Mouse (Mus musculus): Measurements from ENCODE around the gene Ntrk3. TPM values are rescaled to one million over a fixed set of nuclear protein-coding genes. Genes with fewer than 3 reads are reported as not detected.

The Ntrk3 gene
- polyA plus RNA-seq, 1 experiment from 2014 or later = 25.3 TPM

GRCm38 (mm10) chr7:78305770-78306169 is 432.0 kb downstream of the Ntrk3 start:
- no peaks in the 10 kb centered on the region for H3K4me1 ChIP-seq
- ATAC-seq (replicated peaks) = no peak
- no peaks in the 10 kb centered on the region for H3K27me3 ChIP-seq (replicated peaks)
- H3K4me3 ChIP-seq = no peak overlapping the region
- H3K36me3 ChIP-seq (replicated peaks) = no peaks in the 10 kb centered on the region; the same call in 1 of the 2 replicates
- H3K9ac ChIP-seq = no peak overlapping the region
- H3K27ac ChIP-seq = no peak overlapping the region
- H3K9me3 ChIP-seq = no peaks in the 10 kb centered on the region; the same call in 1 of the 2 replicates
- no peak overlapping the region for H3K4me2 ChIP-seq
- WGBS = 88% methylated on average over 1 of the region's 1 CpGs

- 97% methylated on average over 1 of the region's 1 CpGs for WGBS
- H3K9me3 ChIP-seq = no peaks in the 10 kb centered on the region; the same call in 1 of the 2 replicates
- no peak for ATAC-seq (replicated peaks)
- no peak overlapping the region for H3K9ac ChIP-seq
- no peak overlapping the region for H3K4me2 ChIP-seq
- H3K4me3 ChIP-seq = no peak overlapping the region
- H3K27ac ChIP-seq = no peak overlapping the region
- no peaks in the 10 kb centered on the region for H3K36me3 ChIP-seq (replicated peaks)
- H3K4me1 ChIP-seq = no peaks in the 10 kb centered on the region
- no peaks in the 10 kb centered on the region for H3K27me3 ChIP-seq (replicated peaks)
These were observed 432.8 kb downstream of the Ntrk3 start for GRCm38 (mm10) chr7:78305029-78305428.

GRCm38 (mm10) chr7:78297290-78297689 is 440.5 kb downstream of the Ntrk3 start:
- H3K36me3 ChIP-seq (replicated peaks) = no peaks in the 10 kb centered on the region
- no peak overlapping the region for H3K4me3 ChIP-seq
- H3K4me1 ChIP-seq = no peaks in the 10 kb centered on the region
- no peaks in the 10 kb centered on the region for H3K9me3 ChIP-seq
- H3K27ac ChIP-seq = no peak overlapping the region
- no peak overlapping the region for H3K4me2 ChIP-seq
- H3K27me3 ChIP-seq (replicated peaks) = no peaks in the 10 kb centered on the region
- 85% methylated on average over 5 of the region's 5 CpGs for WGBS
- no peak for ATAC-seq (replicated peaks)
- no peak overlapping the region for H3K9ac ChIP-seq

- no peak overlapping the region for H3K9ac ChIP-seq
- no peaks in the 10 kb centered on the region for H3K27me3 ChIP-seq (replicated peaks)
- H3K4me2 ChIP-seq = no peak overlapping the region
- ATAC-seq (replicated peaks) = no peak
- H3K36me3 ChIP-seq (replicated peaks) = no peaks in the 10 kb centered on the region
- no peaks in the 10 kb centered on the region for H3K4me1 ChIP-seq
- H3K4me3 ChIP-seq = no peak overlapping the region
- no peaks in the 10 kb centered on the region for H3K9me3 ChIP-seq
- H3K27ac ChIP-seq = no peak overlapping the region
- WGBS = 73% methylated on average over 3 of the region's 3 CpGs
These were observed 443.5 kb downstream of the Ntrk3 start for GRCm38 (mm10) chr7:78294322-78294721.

GRCm38 (mm10) chr7:78290186-78290585 is 447.6 kb downstream of the Ntrk3 start:
- no peak overlapping the region for H3K4me3 ChIP-seq
- no peaks in the 10 kb centered on the region for H3K36me3 ChIP-seq (replicated peaks)
- H3K4me2 ChIP-seq = no peak overlapping the region
- no peaks in the 10 kb centered on the region for H3K27me3 ChIP-seq (replicated peaks)
- no peaks in the 10 kb centered on the region for H3K4me1 ChIP-seq
- 37% methylated on average over 2 of the region's 2 CpGs for WGBS
- H3K9ac ChIP-seq = no peak overlapping the region
- H3K27ac ChIP-seq = no peak overlapping the region
- no peaks in the 10 kb centered on the region for H3K9me3 ChIP-seq
- no peak for ATAC-seq (replicated peaks)

- no peak overlapping the region for H3K4me3 ChIP-seq
- H3K9ac ChIP-seq = no peak overlapping the region
- no peak overlapping the region for H3K4me2 ChIP-seq
- no peaks in the 10 kb centered on the region for H3K4me1 ChIP-seq
- H3K27me3 ChIP-seq (replicated peaks) = no peaks in the 10 kb centered on the region
- H3K36me3 ChIP-seq (replicated peaks) = no peaks in the 10 kb centered on the region
- ATAC-seq (replicated peaks) = no peak
- H3K9me3 ChIP-seq = no peaks in the 10 kb centered on the region
- 96% methylated on average over 2 of the region's 2 CpGs for WGBS
- H3K27ac ChIP-seq = no peak overlapping the region
These were observed 451.1 kb downstream of the Ntrk3 start for GRCm38 (mm10) chr7:78286516-78287238.

- H3K4me2 ChIP-seq = no peak overlapping the region
- no peaks in the 10 kb centered on the region for H3K4me1 ChIP-seq
- ATAC-seq (replicated peaks) = no peak
- 62% methylated on average over 3 of the region's 3 CpGs for WGBS
- no peaks in the 10 kb centered on the region for H3K36me3 ChIP-seq (replicated peaks)
- no peaks in the 10 kb centered on the region for H3K9me3 ChIP-seq
- no peak overlapping the region for H3K4me3 ChIP-seq
- no peaks in the 10 kb centered on the region for H3K27me3 ChIP-seq (replicated peaks)
- no peak overlapping the region for H3K27ac ChIP-seq
- H3K9ac ChIP-seq = no peak overlapping the region
These were observed 468.1 kb downstream of the Ntrk3 start for GRCm38 (mm10) chr7:78269506-78270250.

GRCm38 (mm10) chr7:78267461-78268007 is 470.3 kb downstream of the Ntrk3 start:
- Histone ChIP-seq H3K9me3 (no peaks in the 10 kb centered on the region), H3K36me3 (replicated peaks) (no peaks in the 10 kb centered on the region), H3K27me3 (replicated peaks) (no peaks in the 10 kb centered on the region), H3K4me3 (no peak overlapping the region), H3K4me2 (no peak overlapping the region), H3K27ac (no peak overlapping the region), H3K9ac (no peak overlapping the region), H3K4me1 (no peaks in the 10 kb centered on the region)
- ATAC-seq (replicated peaks) = no peak
- WGBS = 4% methylated on average over 1 of the region's 1 CpGs

- WGBS = 68% methylated on average over 5 of the region's 5 CpGs
- Histone ChIP-seq H3K36me3 (replicated peaks) (no peaks in the 10 kb centered on the region), H3K9ac (no peak overlapping the region), H3K4me2 (no peak overlapping the region), H3K4me1 (no peaks in the 10 kb centered on the region; the same call in 1 of the 2 replicates), H3K27ac (no peak overlapping the region), H3K9me3 (no peaks in the 10 kb centered on the region), H3K4me3 (no peak overlapping the region), H3K27me3 (replicated peaks) (no peaks in the 10 kb centered on the region)
- no peak for ATAC-seq (replicated peaks)
These were observed 473.3 kb downstream of the Ntrk3 start for GRCm38 (mm10) chr7:78264432-78265002.

- Histone ChIP-seq H3K4me1 (no peaks in the 10 kb centered on the region; the same call in 1 of the 2 replicates), H3K27ac (no peak overlapping the region), H3K27me3 (replicated peaks) (no peaks in the 10 kb centered on the region), H3K4me3 (no peak overlapping the region), H3K9ac (no peak overlapping the region), H3K4me2 (no peak overlapping the region), H3K36me3 (replicated peaks) (no peaks in the 10 kb centered on the region), H3K9me3 (no peaks in the 10 kb centered on the region)
- WGBS = 75% methylated on average over 8 of the region's 8 CpGs
- ATAC-seq (replicated peaks) = 0 out of 2 replicates have a peak, but pooled peaks have one; percentile 37
These were observed 476.2 kb downstream of the Ntrk3 start for GRCm38 (mm10) chr7:78261420-78262125.

- ATAC-seq (replicated peaks) = no peak
- H3K27ac ChIP-seq = no peak overlapping the region
- no peak overlapping the region for H3K4me3 ChIP-seq
- no peak overlapping the region for H3K9ac ChIP-seq
- WGBS = 58% methylated on average over 4 of the region's 4 CpGs
- no peaks in the 10 kb centered on the region for H3K27me3 ChIP-seq (replicated peaks)
- H3K36me3 ChIP-seq (replicated peaks) = no peaks in the 10 kb centered on the region
- no peaks in the 10 kb centered on the region for H3K9me3 ChIP-seq
- no peaks in the 10 kb centered on the region; the same call in 1 of the 2 replicates for H3K4me1 ChIP-seq
- no peak overlapping the region for H3K4me2 ChIP-seq
These were observed 479.7 kb downstream of the Ntrk3 start for GRCm38 (mm10) chr7:78258151-78258550.

Data from midbrain, embryonic 15.5 days (tissue).